ENCODE assay signal across 8 mouse cellular contexts in the genomic region with DNA sequence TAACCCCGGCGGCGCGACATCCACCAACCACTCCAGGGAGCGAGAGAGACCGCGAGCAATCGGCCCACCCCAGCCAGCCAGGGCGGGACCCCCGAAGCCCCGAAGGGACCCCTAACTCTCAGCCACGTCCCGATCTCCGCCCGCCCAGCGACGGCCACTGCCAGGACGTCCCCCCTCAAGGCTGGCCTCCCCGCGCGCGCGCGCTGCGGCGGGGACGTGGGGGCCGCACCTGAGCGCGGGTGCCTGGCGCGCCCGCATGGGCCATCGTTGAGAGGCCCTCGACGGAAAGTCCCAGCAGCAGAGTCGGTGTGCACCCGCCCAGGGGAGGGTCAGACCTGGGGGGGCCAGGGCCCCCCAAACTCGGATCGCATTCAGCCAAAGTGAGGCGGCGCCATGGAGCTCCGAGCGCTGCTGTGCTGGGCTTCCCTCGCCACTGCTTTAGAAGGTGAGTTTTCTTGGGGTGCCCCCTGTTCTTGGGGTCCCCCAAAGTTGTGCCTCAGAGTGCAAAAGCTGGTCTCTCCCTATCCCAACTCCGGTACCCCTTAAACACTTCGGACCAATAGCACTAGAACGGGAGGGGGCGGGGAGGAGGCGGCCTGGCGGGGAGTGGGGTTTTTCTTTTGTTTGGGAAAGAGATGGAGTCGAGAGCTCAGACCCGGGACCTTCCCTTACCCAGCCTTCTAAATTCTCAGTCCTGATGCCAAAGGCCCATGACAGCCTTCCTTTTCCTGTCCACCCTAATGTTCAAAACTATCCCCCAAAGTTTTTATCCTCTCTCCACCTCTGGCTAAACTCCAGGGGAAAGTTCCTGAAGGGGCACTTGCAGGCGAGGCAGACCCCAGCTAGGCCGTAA. TPM values are rescaled to one million over a fixed set of nuclear protein-coding genes. Genes with fewer than 3 reads are reported as not detected.
DNase-seq lines count a peak whose midpoint lies in the region; ATAC-seq and TF ChIP-seq lines count a peak whose summit lies in the region.

No protein-coding gene starts in this region.

- no peak for TF ChIP-seq CTCF in cortical plate, adult 2 months (IDR thresholded peaks at IDR 0.05; ENCODE audit: extremely low read depth, insufficient read depth, low read length)

- H3K4me1 ChIP-seq in kidney, embryonic 16.5 days (ENCODE audit: insufficient read depth, low read length), result peaks cover 58% of the 10 kb centered on the region
- no peaks in the 10 kb centered on the region for H3K4me1 ChIP-seq in cortical plate, adult 2 months (ENCODE audit: control insufficient read depth, insufficient read depth, low read length)
- H3K4me1 ChIP-seq in hindbrain, embryonic 15.5 days (replicated peaks), result peaks cover 39% of the 10 kb centered on the region

- H3K4me2 ChIP-seq in kidney, embryonic 16.5 days (replicated peaks; ENCODE audit: low read depth, low read length), result peak overlapping the region; percentile 93
- H3K4me2 ChIP-seq in hindbrain, embryonic 15.5 days, result peak overlapping the region; percentile 91

- no peaks in the 10 kb centered on the region for H3K9me3 ChIP-seq in kidney, embryonic 16.5 days (ENCODE audit: low read length)
- H3K9me3 ChIP-seq in hindbrain, embryonic 15.5 days, result no peaks in the 10 kb centered on the region

- no peak for DNase-seq in kidney, postnatal 36 days
- peak; percentile 51 for DNase-seq in neural tube, embryonic 10.5 days (ENCODE audit: extremely low spot score, low spot score)
- no peak for DNase-seq in adrenal gland, postnatal 14 days
- no peak for DNase-seq in left cerebral cortex, adult 18-20 months (ENCODE audit: low spot score in 2 of 2)
- no peak for DNase-seq in urinary bladder, postnatal 4 days (ENCODE audit: low spot score in 2 of 2)

- peak overlapping the region; percentile 98 for H3K27ac ChIP-seq in kidney, embryonic 16.5 days (ENCODE audit: low read length)
- peak overlapping the region; percentile 28 for H3K27ac ChIP-seq in cortical plate, adult 2 months (ENCODE audit: insufficient read depth, low read length)
- peak overlapping the region; percentile 77 for H3K27ac ChIP-seq in hindbrain, embryonic 15.5 days (replicated peaks)

- no peak for TF ChIP-seq POLR2A in cortical plate, adult 2 months (IDR thresholded peaks at IDR 0.05; ENCODE audit: extremely low read depth, insufficient read depth, low read length)

- H3K27me3 ChIP-seq in kidney, embryonic 16.5 days (ENCODE audit: insufficient read depth, low read length), result no peaks in the 10 kb centered on the region
- peaks cover 12% of the 10 kb centered on the region for H3K27me3 ChIP-seq in hindbrain, embryonic 15.5 days

- peak overlapping the region; percentile 97 for H3K9ac ChIP-seq in kidney, embryonic 16.5 days (replicated peaks; ENCODE audit: low read length)
- peak overlapping the region; percentile 61 for H3K9ac ChIP-seq in hindbrain, embryonic 15.5 days

- H3K36me3 ChIP-seq in kidney, embryonic 16.5 days (ENCODE audit: insufficient read depth, low read length), result peaks cover 20% of the 10 kb centered on the region
- H3K36me3 ChIP-seq in hindbrain, embryonic 15.5 days, result no peaks in the 10 kb centered on the region

- peak; percentile 58 for ATAC-seq in kidney, embryonic 16.5 days (ENCODE audit: low FRiP score, low TSS enrichment)
- peak; percentile 75 for ATAC-seq in hindbrain, embryonic 15.5 days (ENCODE audit: low FRiP score, low read depth)

- under 1% methylated on average over 54 of the region's 55 CpGs for WGBS in kidney, embryonic 16.5 days
- WGBS in hindbrain, embryonic 15.5 days, result under 1% methylated on average over 53 of the region's 55 CpGs

- H3K4me3 ChIP-seq in kidney, embryonic 16.5 days (ENCODE audit: low read length), result peak overlapping the region; percentile 95
- peak overlapping the region; percentile 27 for H3K4me3 ChIP-seq in cortical plate, adult 2 months (ENCODE audit: insufficient read depth, low read length)
- peak overlapping the region; percentile 61 for H3K4me3 ChIP-seq in hindbrain, embryonic 15.5 days

RNA-seq across cellular contexts. Expression of gene Ephb4, which starts 0.5 kb away (rescaled TPM):
- polyA plus RNA-seq in kidney, embryonic 16.5 days (2015; fragmentation: Nextera tagmentation; extraction: Ambion mirVana), result 53.7 and 55.3 TPM in 2 replicates
- 5.8 and 5.9 TPM in 2 replicates for polyA plus RNA-seq in cortical plate, adult 2 months (2012; rRNA removed)
- polyA plus RNA-seq in hindbrain, embryonic 15.5 days (2015; fragmentation: Nextera tagmentation; extraction: Ambion mirVana), result 8.2 and 8.4 TPM in 2 replicates
- 65.1 and 69.7 TPM in 2 replicates for total RNA-seq in adrenal gland, postnatal 14 days (2021)
- 1 to 10 TPM; 5.5 to 5.8 TPM for total RNA-seq in left cerebral cortex, adult 18-20 months (2021)

RNA-seq across cellular contexts. Expression of gene Slc12a9, which starts 17.0 kb away (rescaled TPM):
- 16.3 and 16.6 TPM in 2 replicates for polyA plus RNA-seq in kidney, embryonic 16.5 days (2015; fragmentation: Nextera tagmentation; extraction: Ambion mirVana)
- polyA plus RNA-seq in cortical plate, adult 2 months (2012; rRNA removed), result 34.0 and 35.2 TPM in 2 replicates
- polyA plus RNA-seq in hindbrain, embryonic 15.5 days (2015; fragmentation: Nextera tagmentation; extraction: Ambion mirVana), result 24.6 and 26.8 TPM in 2 replicates
- total RNA-seq in adrenal gland, postnatal 14 days (2021), result 9.4 and 13.0 TPM in 2 replicates
- 10 to 100 TPM; 20.3 to 23.9 TPM for total RNA-seq in left cerebral cortex, adult 18-20 months (2021)

RNA-seq across cellular contexts. Expression of gene Trip6, which starts 36.2 kb away (rescaled TPM):
- 90.1 and 102 TPM in 2 replicates for polyA plus RNA-seq in kidney, embryonic 16.5 days (2015; fragmentation: Nextera tagmentation; extraction: Ambion mirVana)
- 8.4 and 8.8 TPM in 2 replicates for polyA plus RNA-seq in cortical plate, adult 2 months (2012; rRNA removed)
- polyA plus RNA-seq in hindbrain, embryonic 15.5 days (2015; fragmentation: Nextera tagmentation; extraction: Ambion mirVana), result 17.3 TPM in 2 replicates
- total RNA-seq in adrenal gland, postnatal 14 days (2021), result 29.2 and 34.7 TPM in 2 replicates
- total RNA-seq in left cerebral cortex, adult 18-20 months (2021), result 1 to 10 TPM; 4.8 to 5.9 TPM

RNA-seq across cellular contexts. Expression of gene Srrt, which starts 43.0 kb away (rescaled TPM):
- polyA plus RNA-seq in kidney, embryonic 16.5 days (2015; fragmentation: Nextera tagmentation; extraction: Ambion mirVana), result 158 and 165 TPM in 2 replicates
- polyA plus RNA-seq in cortical plate, adult 2 months (2012; rRNA removed), result 226 and 239 TPM in 2 replicates
- 100 and 103 TPM in 2 replicates for polyA plus RNA-seq in hindbrain, embryonic 15.5 days (2015; fragmentation: Nextera tagmentation; extraction: Ambion mirVana)
- 139 and 168 TPM in 2 replicates for total RNA-seq in adrenal gland, postnatal 14 days (2021)
- total RNA-seq in left cerebral cortex, adult 18-20 months (2021), result 100 to 1,000 TPM; 185 to 191 TPM

RNA-seq across cellular contexts. Expression of gene Ufsp1, which starts 56.0 kb away (rescaled TPM):
- polyA plus RNA-seq in kidney, embryonic 16.5 days (2015; fragmentation: Nextera tagmentation; extraction: Ambion mirVana), result 7.2 and 7.8 TPM in 2 replicates
- 13.3 and 14.1 TPM in 2 replicates for polyA plus RNA-seq in cortical plate, adult 2 months (2012; rRNA removed)
- polyA plus RNA-seq in hindbrain, embryonic 15.5 days (2015; fragmentation: Nextera tagmentation; extraction: Ambion mirVana), result 20.1 and 24.0 TPM in 2 replicates
- total RNA-seq in adrenal gland, postnatal 14 days (2021), result 8.0 and 11.9 TPM in 2 replicates
- total RNA-seq in left cerebral cortex, adult 18-20 months (2021), result 10 to 100 TPM; 12.2 to 13.4 TPM

Comparison
In these comparisons a context has a peak if more than half of its experiments do, and no peak if none do; other contexts are left out.
1. H3K27ac ChIP-seq: peak in every context shown above with its lines; median percentile 98 in kidney, embryonic 16.5 days; 77 in hindbrain, embryonic 15.5 days; 28 in cortical plate, adult 2 months.
2. H3K4me3 ChIP-seq: peak in every context shown above with its lines; median percentile 95 in kidney, embryonic 16.5 days; 61 in hindbrain, embryonic 15.5 days; 27 in cortical plate, adult 2 months.